In the genomic region with DNA sequence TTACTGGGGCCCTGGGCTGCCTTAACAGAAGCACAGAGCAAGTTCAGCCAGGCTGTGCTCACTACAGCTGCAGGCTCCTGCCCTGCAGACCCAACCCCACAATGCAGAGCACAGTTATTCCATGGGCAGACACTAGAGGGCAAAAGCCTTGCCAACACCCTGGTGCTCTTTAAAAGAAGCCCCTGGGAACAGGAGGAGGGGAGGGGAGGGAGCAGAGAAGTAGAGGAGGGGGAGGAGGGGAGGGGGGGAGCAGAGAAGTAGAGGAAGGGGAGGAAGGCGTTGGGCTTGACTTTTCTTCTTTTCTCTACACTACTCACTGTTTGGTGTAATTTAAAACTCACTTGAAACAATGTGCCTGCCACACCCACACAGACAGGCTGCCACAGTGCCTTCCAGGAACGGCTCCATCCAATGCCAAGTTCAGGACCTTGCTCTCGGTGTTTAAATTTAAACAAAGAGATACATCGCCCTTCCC, we compare ENCODE assay signal across 9 mouse cellular contexts.
DNase-seq lines count a peak whose midpoint lies in the region; ATAC-seq lines count a peak whose summit lies in the region.
"Had no signal": no experiment of that assay in that cellular context is flagged by ENCODE, and none has a peak within 500 bp of the region (broad histone marks: within the 10 kb centered on the region; RNA-seq: fewer than 3 reads in every experiment).

No protein-coding gene starts in this region.

- DNase-seq in kidney, postnatal 36 days: no peak
- peak; percentile 54 for DNase-seq in NIH3T3 (ENCODE audit: low read depth)
- peak; percentile 65 for DNase-seq in midbrain, embryonic 14.5 days
- DNase-seq in urinary bladder, postnatal 25 days (ENCODE audit: low spot score): no peak
- DNase-seq in frontal cortex, adult 2 months (ENCODE audit: extremely low spot score in 1 of 2, low spot score in 1 of 2): no peak
- no peak for DNase-seq in lung, postnatal 36 days

- H3K9me3 ChIP-seq in kidney, embryonic 16.5 days (ENCODE audit: low read length): no peaks in the 10 kb centered on the region
- no peaks in the 10 kb centered on the region for H3K9me3 ChIP-seq in forebrain, embryonic 13.5 days (replicated peaks)
- H3K9me3 ChIP-seq in midbrain, embryonic 14.5 days (ENCODE audit: control insufficient read depth, low read length): no peaks in the 10 kb centered on the region
- H3K9me3 ChIP-seq: stomach, embryonic 15.5 days had no signal

- no peak overlapping the region for H3K4me3 ChIP-seq in kidney, embryonic 16.5 days (ENCODE audit: low read length)
- H3K4me3 ChIP-seq in forebrain, embryonic 13.5 days: no peak overlapping the region
- H3K4me3 ChIP-seq in midbrain, embryonic 14.5 days (replicated peaks; ENCODE audit: low read depth, low read length): no peak overlapping the region
- H3K4me3 ChIP-seq: stomach, embryonic 15.5 days had no signal

- no peaks in the 10 kb centered on the region for H3K27me3 ChIP-seq in kidney, embryonic 16.5 days (ENCODE audit: insufficient read depth, low read length)
- no peaks in the 10 kb centered on the region for H3K27me3 ChIP-seq in forebrain, embryonic 13.5 days
- H3K27me3 ChIP-seq in midbrain, embryonic 14.5 days (ENCODE audit: control insufficient read depth, insufficient read depth, low read length): no peaks in the 10 kb centered on the region
- H3K27me3 ChIP-seq: stomach, embryonic 15.5 days had no signal

- 7% methylated on average over 4 of the region's 4 CpGs for WGBS in kidney, embryonic 16.5 days
- WGBS in forebrain, embryonic 13.5 days: 8% methylated on average over 4 of the region's 4 CpGs
- WGBS in midbrain, embryonic 14.5 days: 13% methylated on average over 4 of the region's 4 CpGs

- no peak overlapping the region for H3K4me2 ChIP-seq in kidney, embryonic 16.5 days (replicated peaks; ENCODE audit: low read depth, low read length)
- no peak overlapping the region for H3K4me2 ChIP-seq in forebrain, embryonic 13.5 days
- no peak overlapping the region for H3K4me2 ChIP-seq in midbrain, embryonic 14.5 days (ENCODE audit: low read length)
- H3K4me2 ChIP-seq: stomach, embryonic 15.5 days had no signal

- H3K36me3 ChIP-seq in kidney, embryonic 16.5 days (ENCODE audit: insufficient read depth, low read length): no peaks in the 10 kb centered on the region
- no peaks in the 10 kb centered on the region for H3K36me3 ChIP-seq in forebrain, embryonic 13.5 days (ENCODE audit: poor library complexity, severe bottlenecking)
- H3K36me3 ChIP-seq in midbrain, embryonic 14.5 days (ENCODE audit: control insufficient read depth, insufficient read depth, low read length): no peaks in the 10 kb centered on the region
- H3K36me3 ChIP-seq: stomach, embryonic 15.5 days had no signal

- peak; percentile 60 for ATAC-seq in kidney, embryonic 16.5 days (ENCODE audit: low FRiP score, low TSS enrichment)
- peak; percentile 59; the same call in 1 of the 2 replicates for ATAC-seq in forebrain, embryonic 13.5 days
- no peak for ATAC-seq in midbrain, embryonic 14.5 days (ENCODE audit: low FRiP score, low TSS enrichment)

- peak overlapping the region; percentile 57; the same call in 1 of the 2 replicates for H3K27ac ChIP-seq in kidney, embryonic 16.5 days (ENCODE audit: low read length)
- H3K27ac ChIP-seq in forebrain, embryonic 13.5 days: no peak overlapping the region
- no peak overlapping the region for H3K27ac ChIP-seq in midbrain, embryonic 14.5 days (replicated peaks; ENCODE audit: low read depth, low read length)
- H3K27ac ChIP-seq: stomach, embryonic 15.5 days had no signal

- no peak overlapping the region for H3K9ac ChIP-seq in kidney, embryonic 16.5 days (replicated peaks; ENCODE audit: low read length)
- H3K9ac ChIP-seq in forebrain, embryonic 13.5 days: no peak overlapping the region
- no peak overlapping the region; the same call in 1 of the 2 replicates for H3K9ac ChIP-seq in midbrain, embryonic 14.5 days (replicated peaks; ENCODE audit: low read length)
- H3K9ac ChIP-seq: stomach, embryonic 15.5 days had no signal

- peaks cover 28% of the 10 kb centered on the region for H3K4me1 ChIP-seq in kidney, embryonic 16.5 days (ENCODE audit: insufficient read depth, low read length)
- H3K4me1 ChIP-seq in forebrain, embryonic 13.5 days: peaks cover 41% of the 10 kb centered on the region
- H3K4me1 ChIP-seq in midbrain, embryonic 14.5 days (ENCODE audit: control insufficient read depth, insufficient read depth, low read length): peaks cover 5% of the 10 kb centered on the region; the same call in 1 of the 2 replicates

Comparison
In these comparisons a context has a peak if more than half of its experiments do, and no peak if none do; other contexts are left out.
1. DNase-seq: peak in NIH3T3 (single experiment) and midbrain, embryonic 14.5 days (single experiment); none in kidney, postnatal 36 days (0 of 2), urinary bladder, postnatal 25 days (single experiment), frontal cortex, adult 2 months (0 of 2) and lung, postnatal 36 days (single experiment).